Mouse (Mus musculus): ENCODE data around the gene Lag3.

The Lag3 gene

DNA sequence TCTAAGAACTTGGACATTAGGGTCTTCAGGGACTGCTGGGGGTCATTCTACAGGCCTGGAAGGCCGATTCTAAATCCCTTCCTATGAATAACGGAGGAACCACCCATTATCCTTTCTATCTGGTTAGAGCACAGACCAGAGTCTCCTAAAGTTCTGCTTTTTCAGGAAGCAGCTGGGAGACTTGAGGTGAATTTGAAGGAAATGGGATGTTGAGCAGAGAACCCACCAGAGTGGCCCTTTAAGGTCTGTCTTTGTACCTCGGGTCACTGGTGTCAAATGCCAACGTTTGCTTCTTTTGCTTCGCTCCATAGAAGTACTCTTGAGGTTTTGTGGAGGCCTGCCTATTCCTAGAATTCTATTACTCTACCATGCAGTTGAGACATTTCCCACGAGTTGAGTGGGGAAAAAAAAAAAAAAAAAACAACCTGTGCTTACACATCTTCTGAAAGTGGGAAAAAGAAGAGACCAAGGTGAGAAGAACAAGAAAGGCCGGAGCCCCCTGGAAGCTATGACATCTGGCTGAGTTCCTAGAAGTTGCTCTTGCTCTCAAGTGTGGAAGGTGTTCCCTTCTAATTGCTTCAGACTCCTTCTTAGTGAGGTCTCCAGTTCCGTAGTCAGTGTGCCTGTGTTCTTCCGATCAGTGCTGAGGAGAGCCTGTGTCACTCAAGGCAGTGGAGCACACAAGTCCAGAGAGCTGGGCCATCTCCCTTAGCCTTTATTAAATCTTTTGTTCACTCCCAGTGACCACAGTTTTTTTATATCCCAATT, 9.0 kb upstream of the Lag3 start:
- DNase-seq (ENCODE audit: inconsistent age in 2 of 2, low spot score in 1 of 2), result peak in 1 of 2 experiments; percentile 23

- peak; percentile 97 to 98 for DNase-seq (ENCODE audit: inconsistent age in 2 of 2, low spot score in 1 of 2)
These were observed 8.3 kb upstream of the Lag3 start, which contains the start of gene Ptms for GRCm38 (mm10) chr6:124919695-124920317. Ptms (minus strand) TSS chr6:124920103.

- DNase-seq (ENCODE audit: inconsistent age in 2 of 2, low spot score in 1 of 2), result peak in 1 of 2 experiments; percentile 21
These were observed 7.6 kb upstream of the Lag3 start for GRCm38 (mm10) chr6:124918890-124919627.

DNA sequence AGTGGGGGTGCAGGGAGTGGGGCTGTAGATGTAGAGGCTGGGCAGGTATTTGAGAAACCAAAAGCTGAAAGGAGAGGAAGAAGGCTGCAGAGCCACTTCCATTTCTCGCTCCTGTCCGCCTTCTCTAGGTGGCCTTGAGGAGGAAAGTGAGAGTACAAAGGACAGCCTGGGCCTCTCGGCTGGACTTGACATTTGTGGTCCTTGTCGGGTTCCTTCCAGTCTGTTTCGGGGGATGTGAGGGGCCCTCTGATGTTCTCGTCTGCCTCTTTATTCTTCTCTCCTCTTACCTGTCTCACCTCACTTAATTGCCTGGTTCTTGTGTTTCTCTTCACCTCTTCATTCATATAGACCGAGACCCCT, 6.8 kb upstream of the Lag3 start:
- no peak for DNase-seq (ENCODE audit: inconsistent age in 2 of 2, low spot score in 1 of 2)

GRCm38 (mm10) chr6:124917518-124918330, 6.2 kb upstream of the Lag3 start:
- DNase-seq (ENCODE audit: inconsistent age in 2 of 2, low spot score in 1 of 2), result peak; percentile 97 to 99

GRCm38 (mm10) chr6:124916695-124917517, 5.4 kb upstream of the Lag3 start:
- DNase-seq (ENCODE audit: inconsistent age in 2 of 2, low spot score in 1 of 2), result peak; percentile 93 to 98

DNA sequence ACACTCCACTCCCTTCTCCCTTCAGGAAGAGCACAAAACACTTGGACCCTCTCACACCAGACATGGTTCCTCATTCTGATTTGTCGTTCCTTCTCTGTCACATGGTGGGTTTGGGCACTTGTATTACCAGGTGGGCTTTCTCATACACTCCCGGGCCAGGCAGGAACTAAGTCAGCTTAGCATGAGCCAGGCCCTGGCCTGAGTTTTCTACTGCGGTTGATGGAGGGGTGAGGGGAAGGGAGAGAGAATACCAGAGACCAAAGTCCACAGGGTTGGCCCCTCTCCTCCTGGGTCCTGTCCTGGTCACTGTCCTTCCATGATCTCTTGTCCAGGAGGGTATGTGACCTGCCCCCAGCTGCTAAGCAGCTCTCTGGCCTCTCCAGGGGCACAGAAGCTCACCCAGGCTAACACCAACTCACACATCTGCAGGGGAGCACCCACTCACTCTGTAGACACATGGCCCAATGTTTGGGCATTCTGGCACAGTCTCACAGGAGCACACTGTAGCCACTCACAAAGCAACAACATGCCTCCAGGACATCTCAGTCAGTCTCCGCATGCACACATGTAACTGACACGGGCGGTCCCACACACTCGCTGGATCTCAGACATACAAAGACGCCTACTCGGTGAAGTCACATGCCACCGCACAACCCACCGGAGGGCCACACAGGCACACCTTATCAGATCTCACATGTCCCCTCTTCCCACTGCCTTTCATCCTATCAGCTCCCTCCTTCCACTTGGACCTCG, 4.6 kb upstream of the Lag3 start:
- peak; percentile 48 to 79 for DNase-seq (ENCODE audit: inconsistent age in 2 of 2, low spot score in 1 of 2)

GRCm38 (mm10) chr6:124915160-124915941, 3.8 kb upstream of the Lag3 start:
- DNase-seq (ENCODE audit: inconsistent age in 2 of 2, low spot score in 1 of 2), result peak; percentile 45 to 74

DNA sequence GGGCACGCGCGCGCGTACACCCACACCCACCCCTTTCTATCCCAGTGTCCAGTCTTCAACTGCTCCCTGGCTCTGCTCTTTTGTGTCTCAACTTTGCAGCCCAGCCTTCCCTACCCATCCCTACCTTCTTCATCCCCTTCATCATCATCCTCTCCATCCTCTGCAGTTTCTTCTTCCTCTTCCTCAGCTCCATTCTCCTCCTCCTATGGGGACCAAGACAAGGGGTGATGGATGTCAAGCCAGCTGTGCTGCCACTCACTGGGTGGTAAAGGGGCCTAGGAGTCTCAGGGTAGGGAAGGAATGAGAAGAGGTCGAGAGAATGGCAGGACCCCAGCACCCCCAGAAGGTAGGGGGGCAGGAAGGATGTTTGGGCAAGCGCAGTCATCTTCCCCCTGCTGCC, 3.0 kb upstream of the Lag3 start:
- peak in 1 of 2 experiments; percentile 50 for DNase-seq (ENCODE audit: inconsistent age in 2 of 2, low spot score in 1 of 2)

DNA sequence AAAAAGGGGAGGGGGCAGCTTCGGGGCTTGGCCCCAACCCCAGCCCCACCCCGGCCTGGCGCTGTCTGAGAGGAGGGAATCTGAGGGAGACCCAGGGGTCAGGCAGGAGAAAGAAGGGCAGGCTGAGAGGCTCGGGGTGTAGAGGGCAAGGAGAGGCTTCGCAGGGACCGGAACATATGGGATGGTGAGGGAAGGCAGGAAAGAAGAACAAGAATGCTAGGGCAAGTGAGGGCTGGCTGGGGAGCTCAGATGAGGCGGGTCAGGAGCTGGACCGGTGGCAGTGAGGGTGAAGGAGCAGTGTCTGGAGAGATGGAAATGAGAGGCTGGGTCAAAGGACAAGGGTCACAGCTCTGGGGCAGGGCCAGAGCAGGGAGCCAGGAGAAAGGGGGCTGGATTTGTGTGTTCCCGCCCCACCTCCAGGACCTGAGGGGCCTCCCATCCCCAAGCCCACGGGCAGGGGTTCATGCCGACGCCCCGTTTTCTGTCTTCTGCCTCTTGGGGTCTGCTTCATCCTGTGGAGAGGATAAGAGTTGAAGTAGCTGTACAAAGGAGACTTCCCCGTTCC, 2.3 kb upstream of the Lag3 start:
- DNase-seq (ENCODE audit: inconsistent age in 2 of 2, low spot score in 1 of 2), result peak; percentile 26 to 55

DNA sequence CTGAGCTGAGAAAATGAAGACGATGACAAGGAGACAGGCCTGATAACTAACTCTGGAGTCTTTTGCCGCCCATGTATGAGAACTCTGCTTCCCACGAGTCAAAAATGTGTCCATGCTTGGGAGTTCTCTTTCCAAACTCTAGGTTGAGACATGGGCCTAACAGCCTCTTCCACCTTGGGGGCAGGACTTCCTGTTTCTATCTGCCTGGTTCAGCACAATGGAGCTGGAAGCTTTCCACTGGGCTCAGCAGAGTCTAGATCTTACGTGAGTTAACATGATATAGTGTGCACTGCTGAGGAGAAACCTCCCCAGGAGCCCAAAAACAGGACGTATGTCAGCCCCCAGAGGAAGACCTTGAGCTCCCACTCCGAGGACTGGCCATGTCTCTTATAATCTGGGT, 1.7 kb upstream of the Lag3 start:
- no peak for DNase-seq (ENCODE audit: inconsistent age in 2 of 2, low spot score in 1 of 2)

DNA sequence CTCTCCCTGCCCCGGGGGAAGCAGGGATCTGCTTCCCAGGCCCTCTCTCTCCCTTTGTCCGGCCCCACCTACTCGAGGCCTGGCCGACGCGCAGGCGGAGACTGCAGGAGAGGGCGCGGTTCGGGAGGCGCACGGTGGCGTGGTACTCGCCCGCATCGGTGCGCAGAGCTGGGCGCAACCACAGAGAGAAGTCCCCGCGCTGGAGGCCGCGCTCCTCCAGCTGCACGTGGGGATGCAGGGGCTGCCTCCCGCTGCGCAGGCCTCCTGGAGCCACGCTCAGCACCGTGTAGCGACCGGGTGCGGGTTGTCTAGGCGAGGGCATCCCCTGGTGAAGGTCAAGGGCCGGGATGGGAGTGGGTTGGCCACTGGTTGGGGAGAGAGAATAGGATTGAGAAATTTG, 1.5 kb downstream of the Lag3 start:
- peak; percentile 23 to 36 for DNase-seq (ENCODE audit: inconsistent age in 2 of 2, low spot score in 1 of 2)

GRCm38 (mm10) chr6:124907767-124908166, 3.7 kb downstream of the Lag3 start:
- peak in 1 of 2 experiments; percentile 18 for DNase-seq (ENCODE audit: inconsistent age in 2 of 2, low spot score in 1 of 2)

GRCm38 (mm10) chr6:124904991-124905860, 6.3 kb downstream of the Lag3 start:
- peak; percentile 49 to 74 for DNase-seq (ENCODE audit: inconsistent age in 2 of 2, low spot score in 1 of 2)

DNA sequence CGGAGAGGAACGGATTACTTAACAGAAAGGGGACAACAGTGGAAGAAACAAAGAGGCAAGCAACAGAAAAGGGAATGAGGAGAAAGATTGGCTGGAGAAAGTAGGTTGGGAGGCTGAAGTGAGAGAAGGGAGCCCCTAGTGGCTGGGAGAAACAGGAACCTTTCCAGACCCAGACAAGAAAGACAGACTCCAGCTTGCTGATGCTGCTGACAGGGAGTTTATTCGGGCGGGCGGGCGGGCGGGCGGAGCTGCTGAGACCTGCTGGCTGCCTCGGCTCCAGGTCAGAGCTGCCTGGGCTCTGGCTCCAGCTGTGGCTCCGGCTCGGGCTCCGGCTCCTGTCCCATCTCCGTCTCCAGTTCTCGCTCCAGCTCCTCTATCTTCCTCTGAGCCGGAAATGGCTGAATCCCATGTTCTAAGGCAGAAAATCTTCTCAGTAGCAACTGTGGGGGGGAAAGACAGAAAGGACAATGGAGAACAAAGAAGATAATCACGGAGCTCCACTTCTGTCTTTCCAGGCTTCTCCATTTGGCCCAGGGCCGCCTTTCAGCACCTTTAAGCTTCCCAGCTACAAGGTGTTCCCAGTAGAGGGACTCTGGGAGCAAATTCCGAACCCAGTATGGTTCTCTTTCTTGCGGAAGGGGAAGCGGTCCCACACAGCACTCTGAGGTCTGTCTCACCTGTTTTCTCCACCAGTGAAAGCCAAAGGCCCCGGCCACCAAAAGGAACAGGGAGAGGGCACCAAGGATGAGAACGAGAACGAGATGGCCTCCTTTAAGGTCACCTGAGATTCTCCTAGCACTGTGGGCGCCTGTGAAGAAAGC, 7.1 kb downstream of the Lag3 start:
- DNase-seq (ENCODE audit: inconsistent age in 2 of 2, low spot score in 1 of 2), result peak; percentile 79 to 92

- DNase-seq (ENCODE audit: inconsistent age in 2 of 2, low spot score in 1 of 2), result peak; percentile 95 to 99
These were observed 7.8 kb downstream of the Lag3 start for GRCm38 (mm10) chr6:124903580-124904151.
